Mouse (Mus musculus) forebrain, embryonic 10.5 days (tissue): Measurements from ENCODE around the gene Mpv17l. TPM values are rescaled to one million over a fixed set of nuclear protein-coding genes. Genes with fewer than 3 reads are reported as not detected.

Experiments
- DNase-seq: peaks from one replicate; pipeline ENCODE4 v3.0.0-alpha.2; 2017; ENCODE audit warnings: low spot score; ENCODE audit errors: extremely low spot score
- H3K27ac ChIP-seq: fragments of 300-500 bp; sonication (generic); 2 replicates; pipeline ENCODE4 v1.5.1; 2016; ENCODE audit warnings: mild to moderate bottlenecking
- H3K27me3 ChIP-seq: fragments of 300-500 bp; sonication (generic); 2 replicates; pipeline ENCODE4 v1.6.1; 2016; ENCODE audit warnings: mild to moderate bottlenecking; ENCODE audit not compliant: poor library complexity, severe bottlenecking
- H3K36me3 ChIP-seq: fragments of 300-500 bp; sonication (generic); replicated peaks from 2 replicates; pipeline ENCODE4 v1.6.1; 2016; ENCODE audit warnings: mild to moderate bottlenecking, moderate library complexity
- H3K4me1 ChIP-seq: fragments of 300-500 bp; sonication (generic); 2 replicates; pipeline ENCODE4 v1.6.1; 2016
- H3K4me3 ChIP-seq: fragments of 300-500 bp; sonication (generic); 2 replicates; pipeline ENCODE4 v1.5.1; 2016; ENCODE audit warnings: mild to moderate bottlenecking, moderate library complexity
- H3K9me3 ChIP-seq: fragments of 300-500 bp; sonication (generic); 2 replicates; pipeline ENCODE4 v1.6.1; 2016; ENCODE audit warnings: mild to moderate bottlenecking, moderate library complexity
- WGBS: fragments of 180-500 bp; shearing (Covaris S2); methylation state at CpG from one replicate; pipeline ENCODE4 v1.1.7; 2016; 5-methylcytosine and 5-hydroxymethylcytosine counted together
- polyA plus RNA-seq: library from polyadenylated mRNA; unstranded; fragments of >200 nt; fragmentation: Nextera tagmentation; extraction: Ambion mirVana; gene quantifications from 2 replicates; pipeline ENCODE4 v1.2.1, GENCODE M21; 2016

The Mpv17l gene
- polyA plus RNA-seq, 1 experiment from 2014 or later: 3.1 TPM

- 90% methylated on average over 11 of the region's 11 CpGs for WGBS
These were observed 89.7 kb downstream of the Mpv17l start for GRCm38 (mm10) chr16:13992518-13993248.

GRCm38 (mm10) chr16:13994076-13994475, 91.1 kb downstream of the Mpv17l start:
- Histone ChIP-seq H3K27me3 (no peaks in the 10 kb centered on the region), H3K36me3 (no peaks in the 10 kb centered on the region), H3K27ac (no peak overlapping the region), H3K9me3 (no peaks in the 10 kb centered on the region), H3K4me3 (no peak overlapping the region), H3K4me1 (no peaks in the 10 kb centered on the region)
- no peak for DNase-seq
- 94% methylated on average over 1 of the region's 1 CpGs for WGBS

More at GRCm38 (mm10) chr16:13992518-13993248, 89.7 kb downstream of the Mpv17l start:
- Histone ChIP-seq H3K27ac (no peak overlapping the region), H3K9me3 (no peaks in the 10 kb centered on the region), H3K36me3 (no peaks in the 10 kb centered on the region), H3K4me1 (peaks cover 4% of the 10 kb centered on the region), H3K4me3 (no peak overlapping the region), H3K27me3 (no peaks in the 10 kb centered on the region)
- DNase-seq: no peak

GRCm38 (mm10) chr16:13994502-13994901, 91.5 kb downstream of the Mpv17l start:
- Histone ChIP-seq H3K27ac (no peak overlapping the region), H3K4me1 (no peaks in the 10 kb centered on the region), H3K4me3 (no peak overlapping the region), H3K9me3 (no peaks in the 10 kb centered on the region), H3K27me3 (no peaks in the 10 kb centered on the region), H3K36me3 (no peaks in the 10 kb centered on the region)
- no peak for DNase-seq
- WGBS: 88% methylated on average over 1 of the region's 1 CpGs

Other genes with a start within 250 kb of the Mpv17l start
- 46.4 and 47.9 TPM in 2 replicates for gene Parn, start 235.0 kb upstream of the Mpv17l start, polyA plus RNA-seq
- gene Bfar, start 231.3 kb upstream of the Mpv17l start, polyA plus RNA-seq: 35.9 and 36.2 TPM in 2 replicates
- gene 3110001I22Rik, start 231.2 kb upstream of the Mpv17l start, polyA plus RNA-seq: 8.7 and 9.3 TPM in 2 replicates
- gene Pla2g10, start 172.2 kb upstream of the Mpv17l start, polyA plus RNA-seq: 0.44 TPM in 1 of 2 replicates, not detected in the other
- 96.1 and 96.2 TPM in 2 replicates for gene Rrn3, start 122.5 kb upstream of the Mpv17l start, polyA plus RNA-seq
- gene Ntan1, start 84.3 kb upstream of the Mpv17l start, polyA plus RNA-seq: 122 and 125 TPM in 2 replicates
- 70.7 and 71.2 TPM in 2 replicates for gene Pdxdc1, start within 50 bp of the Mpv17l start, polyA plus RNA-seq
- gene 2900011O08Rik, start 83.4 kb downstream of the Mpv17l start, polyA plus RNA-seq: 13.1 and 15.0 TPM in 2 replicates
- gene Ifitm7, start 83.7 kb downstream of the Mpv17l start, polyA plus RNA-seq: 0.95 and 1.7 TPM in 2 replicates